Mouse (Mus musculus) lung, embryonic 14.5 days (tissue): ENCODE measurements at regions not wholly inside any gene's neighbourhood (a gene's known extent, or its start where the extent isn't known, plus 50 kb on each side); places are given as distances from the start of the nearest gene placed in this dataset.
A peak's percentile ranks its signal among the peaks of the same experiment; 100 is the strongest.

Experiments used
- ATAC-seq: fragments of 200-750 bp; cut with Nextera tagmentation; 2 replicates; pipeline ENCODE4 v1.8.0; 2017; ENCODE audit warnings: mild to moderate bottlenecking, moderate TSS enrichment, moderate library complexity; ENCODE audit not compliant: insufficient read depth
- DNase-seq: peaks from one replicate; pipeline ENCODE4 v3.0.0-alpha.2; 2015
- H3K27ac ChIP-seq: fragments of 300-500 bp; sonication (generic); 2 replicates; pipeline ENCODE4 v1.5.1; 2014; ENCODE audit warnings: low read depth, mild to moderate bottlenecking, moderate library complexity
- H3K27me3 ChIP-seq: fragments of 300-500 bp; sonication (generic); 2 replicates; pipeline ENCODE4 v1.6.1; 2014; ENCODE audit warnings: low read length, control low read depth; ENCODE audit not compliant: insufficient read depth
- H3K36me3 ChIP-seq: fragments of 300-500 bp; sonication (generic); 2 replicates; pipeline ENCODE4 v1.6.1; 2014; ENCODE audit warnings: control low read depth; ENCODE audit not compliant: insufficient read depth
- H3K4me1 ChIP-seq: fragments of 300-500 bp; sonication (generic); 2 replicates; pipeline ENCODE4 v1.6.1; 2014; ENCODE audit warnings: antibody characterized with exemption, control low read depth; ENCODE audit not compliant: insufficient read depth
- H3K4me2 ChIP-seq: fragments of 300-500 bp; sonication (generic); 2 replicates; pipeline ENCODE4 v1.6.1; 2014; ENCODE audit warnings: mild to moderate bottlenecking
- H3K4me3 ChIP-seq: fragments of 300-500 bp; sonication (generic); 2 replicates; pipeline ENCODE4 v1.5.1; 2014; ENCODE audit warnings: low read depth, low read length
- H3K9ac ChIP-seq: fragments of 300-500 bp; sonication (generic); 2 replicates; pipeline ENCODE4 v1.6.1; 2014
- H3K9me3 ChIP-seq: fragments of 300-500 bp; sonication (generic); 2 replicates; pipeline ENCODE4 v1.6.1; 2016; ENCODE audit warnings: low read depth, low read length, control low read depth
- CTCF ChIP-seq: IDR thresholded peaks from 2 replicates; pipeline ENCODE4 v1.5.1; 2016; ENCODE audit warnings: antibody characterized with exemption, low read depth
- WGBS: fragments of 180-500 bp; shearing (Covaris S2); extraction: QIAGEN DNeasy Blood & Tissue Kit; methylation state at CpG from one replicate; pipeline ENCODE4 v1.1.7; 2014; 5-methylcytosine and 5-hydroxymethylcytosine counted together

GRCm38 (mm10) chr16:72152920-72153319 is 155.2 kb upstream of the Robo1 start:
- no peaks in the 10 kb centered on the region for H3K9me3 ChIP-seq
- H3K27ac ChIP-seq = no peak overlapping the region
- no peak overlapping the region for H3K4me2 ChIP-seq
- WGBS = 83% methylated on average over 2 of the region's 2 CpGs
- TF ChIP-seq CTCF = no peak
- no peak overlapping the region for H3K9ac ChIP-seq
- no peak for ATAC-seq
- H3K36me3 ChIP-seq = no peaks in the 10 kb centered on the region
- no peaks in the 10 kb centered on the region for H3K4me1 ChIP-seq
- H3K27me3 ChIP-seq = no peaks in the 10 kb centered on the region
- no peak overlapping the region for H3K4me3 ChIP-seq
- no peak for DNase-seq

DNA sequence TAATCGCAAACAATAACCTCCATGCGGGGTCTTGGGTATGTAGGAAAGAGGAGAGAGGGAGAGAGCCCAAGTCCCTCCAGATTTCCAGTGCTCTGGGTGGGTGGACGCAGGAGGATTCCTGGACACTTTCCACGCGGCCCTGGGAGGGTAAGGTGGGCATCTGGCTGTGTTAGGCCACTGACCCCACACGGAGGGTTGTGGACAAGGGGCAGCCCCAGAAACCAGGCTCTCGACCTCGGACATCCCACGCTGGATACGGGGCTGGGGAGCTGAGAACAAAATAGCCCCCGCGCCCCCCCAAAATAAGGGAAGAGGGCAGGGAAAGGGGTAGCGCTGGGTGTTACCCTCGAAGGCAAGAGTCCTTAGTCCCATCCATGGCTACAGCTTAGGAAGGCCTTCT is 150.2 kb upstream of the Robo1 start:
- no peaks in the 10 kb centered on the region for H3K27me3 ChIP-seq
- 89% methylated on average over 14 of the region's 14 CpGs for WGBS
- TF ChIP-seq CTCF = no peak
- H3K36me3 ChIP-seq = no peaks in the 10 kb centered on the region
- no peak for DNase-seq
- H3K9ac ChIP-seq = no peak overlapping the region
- no peaks in the 10 kb centered on the region for H3K9me3 ChIP-seq
- no peak for ATAC-seq
- no peak overlapping the region for H3K4me3 ChIP-seq
- no peaks in the 10 kb centered on the region for H3K4me1 ChIP-seq
- H3K4me2 ChIP-seq = no peak overlapping the region
- H3K27ac ChIP-seq = no peak overlapping the region

GRCm38 (mm10) chr16:72159411-72159810 is 148.7 kb upstream of the Robo1 start:
- H3K4me3 ChIP-seq = no peak overlapping the region
- DNase-seq (no peak), ATAC-seq (no peak)
- 79% methylated on average over 4 of the region's 4 CpGs for WGBS
- H3K27ac ChIP-seq = no peak overlapping the region
- H3K4me1 ChIP-seq = no peaks in the 10 kb centered on the region
- no peaks in the 10 kb centered on the region for H3K27me3 ChIP-seq
- H3K9me3 ChIP-seq = no peaks in the 10 kb centered on the region
- H3K4me2 ChIP-seq = no peak overlapping the region
- H3K36me3 ChIP-seq = no peaks in the 10 kb centered on the region
- TF ChIP-seq CTCF = no peak
- H3K9ac ChIP-seq = no peak overlapping the region

DNA sequence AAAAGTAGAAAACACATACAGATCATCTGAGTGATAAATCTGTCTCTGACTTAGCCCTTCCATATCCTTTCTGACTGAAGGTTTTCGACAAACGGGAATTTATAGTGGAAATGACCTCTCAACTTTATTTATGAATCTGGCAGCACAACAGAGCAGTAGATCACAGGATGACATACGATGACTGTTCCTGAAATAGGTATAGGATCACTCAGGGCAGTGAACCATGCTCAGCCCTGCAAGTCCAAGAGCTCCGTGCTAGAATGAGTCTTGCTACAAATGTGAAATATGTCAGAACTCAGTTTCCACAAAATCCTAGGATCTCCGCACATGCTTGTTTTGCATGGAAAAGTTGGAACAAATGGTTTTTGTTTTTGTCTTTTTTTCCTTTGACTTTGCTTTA is 132.4 kb upstream of the Robo1 start:
- WGBS = 73% methylated on average over 5 of the region's 5 CpGs
- no peaks in the 10 kb centered on the region for H3K27me3 ChIP-seq
- H3K4me2 ChIP-seq = no peak overlapping the region
- DNase-seq (no peak), ATAC-seq (no peak)
- H3K27ac ChIP-seq = no peak overlapping the region
- no peaks in the 10 kb centered on the region for H3K4me1 ChIP-seq
- no peak overlapping the region for H3K4me3 ChIP-seq
- no peak for TF ChIP-seq CTCF
- no peak overlapping the region for H3K9ac ChIP-seq
- no peaks in the 10 kb centered on the region for H3K36me3 ChIP-seq
- no peaks in the 10 kb centered on the region for H3K9me3 ChIP-seq

DNA sequence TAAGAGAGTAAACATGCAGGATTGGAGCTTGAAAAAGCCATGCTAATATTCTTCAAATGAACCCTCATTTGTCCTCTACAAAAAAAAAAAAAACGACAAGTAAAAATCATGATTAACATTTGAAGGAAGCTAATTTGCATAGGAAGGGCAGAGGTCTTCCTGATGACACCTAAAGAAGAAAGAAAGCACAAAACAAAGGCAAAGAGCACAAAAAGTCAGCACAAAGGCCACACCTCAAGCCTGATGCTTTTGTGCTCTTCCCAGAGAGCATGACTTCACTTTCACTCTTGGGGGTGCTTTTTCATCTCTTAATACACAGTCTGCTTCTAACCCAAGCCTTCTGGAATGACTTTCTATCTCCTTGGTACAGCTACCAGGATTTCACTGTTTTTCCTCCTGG is 113.8 kb upstream of the Robo1 start:
- H3K27me3 ChIP-seq = no peaks in the 10 kb centered on the region
- H3K9me3 ChIP-seq = no peaks in the 10 kb centered on the region
- ATAC-seq = no peak
- no peak overlapping the region for H3K4me2 ChIP-seq
- no peak for DNase-seq
- no peak overlapping the region for H3K27ac ChIP-seq
- H3K36me3 ChIP-seq = no peaks in the 10 kb centered on the region
- H3K9ac ChIP-seq = no peak overlapping the region
- no peak overlapping the region for H3K4me3 ChIP-seq
- TF ChIP-seq CTCF = no peak
- 15% methylated on average over 1 of the region's 1 CpGs for WGBS
- no peaks in the 10 kb centered on the region for H3K4me1 ChIP-seq

DNA sequence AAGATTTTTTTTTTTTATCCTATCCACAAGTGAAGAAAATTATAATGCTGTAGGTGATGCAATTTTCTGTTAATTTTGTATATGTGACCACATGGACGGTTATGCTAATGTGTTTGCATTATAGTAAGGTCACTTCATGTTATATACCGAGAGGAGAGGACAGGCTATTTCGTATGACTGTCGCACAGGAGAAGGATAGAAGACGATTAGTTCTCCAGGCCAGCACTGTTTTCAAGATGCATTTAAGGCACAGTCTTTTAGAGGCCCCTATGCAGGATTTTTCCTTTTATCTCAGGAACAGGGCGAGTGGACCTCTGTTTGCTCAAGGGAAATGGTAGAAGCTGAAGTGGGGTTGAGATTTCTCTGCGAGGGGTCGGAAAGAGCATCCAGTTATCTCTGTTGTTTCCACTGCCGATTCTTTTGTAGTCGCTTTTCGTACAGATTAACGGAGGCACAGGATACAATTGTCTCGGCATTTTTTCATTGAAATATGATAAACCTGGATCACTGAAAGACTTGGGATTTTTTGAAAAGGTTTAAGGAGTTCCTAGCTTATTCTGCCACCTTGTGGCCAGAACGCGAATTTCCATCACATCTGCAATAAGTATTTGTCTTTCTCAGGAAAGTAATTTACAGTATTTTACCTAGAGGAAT is 92.6 kb upstream of the Robo1 start:
- DNase-seq (peak; percentile 93), ATAC-seq (no peak)
- H3K27ac ChIP-seq = no peak overlapping the region
- no peaks in the 10 kb centered on the region for H3K27me3 ChIP-seq
- 26% methylated on average over 15 of the region's 15 CpGs for WGBS
- no peaks in the 10 kb centered on the region for H3K36me3 ChIP-seq
- H3K9ac ChIP-seq = 0 out of 2 replicates have a peak overlapping the region, but pooled peaks have one; percentile 24
- H3K4me1 ChIP-seq = no peaks in the 10 kb centered on the region
- peak overlapping the region; percentile 16 for H3K4me3 ChIP-seq
- TF ChIP-seq CTCF = peak; percentile 70
- peak overlapping the region; percentile 57 for H3K4me2 ChIP-seq
- no peaks in the 10 kb centered on the region for H3K9me3 ChIP-seq

- 5% methylated on average over 3 of the region's 3 CpGs for WGBS
- H3K27me3 ChIP-seq = no peaks in the 10 kb centered on the region
- no peaks in the 10 kb centered on the region for H3K36me3 ChIP-seq
- DNase-seq (peak; percentile 79), ATAC-seq (0 out of 2 replicates have a peak, but pooled peaks have one; percentile 41)
- peak; percentile 87 for TF ChIP-seq CTCF
- H3K4me1 ChIP-seq = no peaks in the 10 kb centered on the region
- H3K4me2 ChIP-seq = no peak overlapping the region
- H3K27ac ChIP-seq = no peak overlapping the region
- no peak overlapping the region for H3K4me3 ChIP-seq
- H3K9me3 ChIP-seq = no peaks in the 10 kb centered on the region
- H3K9ac ChIP-seq = no peak overlapping the region
These were observed 90.1 kb upstream of the Robo1 start for GRCm38 (mm10) chr16:72218021-72218420.
